Mouse (Mus musculus): ENCODE measurements around the gene Camta1. TPM values are rescaled to one million over a fixed set of nuclear protein-coding genes. Genes with fewer than 3 reads are reported as not detected.
A peak's percentile ranks its signal among the peaks of the same experiment; 100 is the strongest.

The Camta1 gene
- polyA plus RNA-seq, 1 experiment from 2014 or later = 123 TPM

GRCm38 (mm10) chr4:151900735-151901134 is 39.1 kb upstream of the Camta1 start:
- no peak overlapping the region for H3K4me2 ChIP-seq (ENCODE audit: low read length)
- H3K27me3 ChIP-seq (replicated peaks; ENCODE audit: control insufficient read depth, insufficient read depth, low read length) = no peaks in the 10 kb centered on the region
- no peaks in the 10 kb centered on the region for H3K9me3 ChIP-seq (replicated peaks; ENCODE audit: control insufficient read depth, low read length)
- no peak for DNase-seq (ENCODE audit: low spot score)
- no peaks in the 10 kb centered on the region for H3K36me3 ChIP-seq (ENCODE audit: control insufficient read depth, insufficient read depth, low read length)
- H3K4me1 ChIP-seq (ENCODE audit: control insufficient read depth, insufficient read depth, low read length) = no peaks in the 10 kb centered on the region
- no peak for ATAC-seq
- H3K9ac ChIP-seq (ENCODE audit: low read length) = no peak overlapping the region
- 79% methylated on average over 6 of the region's 6 CpGs for WGBS
- no peak overlapping the region for H3K4me3 ChIP-seq (ENCODE audit: low read depth, low read length)
- H3K27ac ChIP-seq (ENCODE audit: low read depth, low read length) = no peak overlapping the region

- H3K4me1 ChIP-seq (ENCODE audit: control insufficient read depth, insufficient read depth, low read length) = no peaks in the 10 kb centered on the region
- no peak overlapping the region for H3K9ac ChIP-seq (ENCODE audit: low read length)
- no peaks in the 10 kb centered on the region for H3K36me3 ChIP-seq (ENCODE audit: control insufficient read depth, insufficient read depth, low read length)
- no peak overlapping the region for H3K27ac ChIP-seq (ENCODE audit: low read depth, low read length)
- H3K27me3 ChIP-seq (replicated peaks; ENCODE audit: control insufficient read depth, insufficient read depth, low read length) = no peaks in the 10 kb centered on the region
- H3K4me3 ChIP-seq (ENCODE audit: low read depth, low read length) = no peak overlapping the region
- no peak for ATAC-seq
- no peak overlapping the region for H3K4me2 ChIP-seq (ENCODE audit: low read length)
- no peaks in the 10 kb centered on the region for H3K9me3 ChIP-seq (replicated peaks; ENCODE audit: control insufficient read depth, low read length)
- 69% methylated on average over 11 of the region's 11 CpGs for WGBS
- DNase-seq (ENCODE audit: low spot score) = no peak
Measured at GRCm38 (mm10) chr4:151899707-151900384, 38.2 kb upstream of the Camta1 start.

- H3K27me3 ChIP-seq (replicated peaks; ENCODE audit: control insufficient read depth, insufficient read depth, low read length) = no peaks in the 10 kb centered on the region
- no peaks in the 10 kb centered on the region for H3K9me3 ChIP-seq (replicated peaks; ENCODE audit: control insufficient read depth, low read length)
- no peaks in the 10 kb centered on the region for H3K4me1 ChIP-seq (ENCODE audit: control insufficient read depth, insufficient read depth, low read length)
- ATAC-seq = no peak
- H3K36me3 ChIP-seq (ENCODE audit: control insufficient read depth, insufficient read depth, low read length) = no peaks in the 10 kb centered on the region
- no peak overlapping the region for H3K4me3 ChIP-seq (ENCODE audit: low read depth, low read length)
- WGBS = 44% methylated on average over 13 of the region's 13 CpGs
- H3K9ac ChIP-seq (ENCODE audit: low read length) = no peak overlapping the region
- DNase-seq (ENCODE audit: low spot score) = peak; percentile 36
- H3K27ac ChIP-seq (ENCODE audit: low read depth, low read length) = no peak overlapping the region
- H3K4me2 ChIP-seq (ENCODE audit: low read length) = no peak overlapping the region
Measured at GRCm38 (mm10) chr4:151898600-151899245, 37.0 kb upstream of the Camta1 start.

GRCm38 (mm10) chr4:151897069-151897617 is 35.5 kb upstream of the Camta1 start:
- no peak for DNase-seq (ENCODE audit: low spot score)
- H3K4me1 ChIP-seq (ENCODE audit: control insufficient read depth, insufficient read depth, low read length) = no peaks in the 10 kb centered on the region
- H3K9me3 ChIP-seq (replicated peaks; ENCODE audit: control insufficient read depth, low read length) = no peaks in the 10 kb centered on the region
- H3K27me3 ChIP-seq (replicated peaks; ENCODE audit: control insufficient read depth, insufficient read depth, low read length) = no peaks in the 10 kb centered on the region
- no peak overlapping the region for H3K4me2 ChIP-seq (ENCODE audit: low read length)
- H3K9ac ChIP-seq (ENCODE audit: low read length) = no peak overlapping the region
- no peaks in the 10 kb centered on the region for H3K36me3 ChIP-seq (ENCODE audit: control insufficient read depth, insufficient read depth, low read length)
- ATAC-seq = no peak
- no peak overlapping the region for H3K27ac ChIP-seq (ENCODE audit: low read depth, low read length)
- WGBS = 75% methylated on average over 9 of the region's 9 CpGs
- H3K4me3 ChIP-seq (ENCODE audit: low read depth, low read length) = no peak overlapping the region

- WGBS = 90% methylated on average over 7 of the region's 7 CpGs
- no peak for ATAC-seq
Measured at GRCm38 (mm10) chr4:151895624-151896023, 33.9 kb upstream of the Camta1 start.

GRCm38 (mm10) chr4:151894926-151895325 is 33.2 kb upstream of the Camta1 start:
- DNase-seq (ENCODE audit: low spot score) (no peak), ATAC-seq (no peak)
- Histone ChIP-seq H3K36me3 (ENCODE audit: control insufficient read depth, insufficient read depth, low read length) (no peaks in the 10 kb centered on the region), H3K27me3 (replicated peaks; ENCODE audit: control insufficient read depth, insufficient read depth, low read length) (no peaks in the 10 kb centered on the region), H3K4me2 (ENCODE audit: low read length) (no peak overlapping the region), H3K9me3 (replicated peaks; ENCODE audit: control insufficient read depth, low read length) (no peaks in the 10 kb centered on the region), H3K4me1 (ENCODE audit: control insufficient read depth, insufficient read depth, low read length) (no peaks in the 10 kb centered on the region), H3K9ac (ENCODE audit: low read length) (no peak overlapping the region), H3K4me3 (ENCODE audit: low read depth, low read length) (no peak overlapping the region), H3K27ac (ENCODE audit: low read depth, low read length) (no peak overlapping the region)
- WGBS = 95% methylated on average over 12 of the region's 12 CpGs

More at GRCm38 (mm10) chr4:151895624-151896023, 33.9 kb upstream of the Camta1 start:
- Histone ChIP-seq H3K27me3 (replicated peaks; ENCODE audit: control insufficient read depth, insufficient read depth, low read length) (no peaks in the 10 kb centered on the region), H3K4me1 (ENCODE audit: control insufficient read depth, insufficient read depth, low read length) (no peaks in the 10 kb centered on the region), H3K9ac (ENCODE audit: low read length) (no peak overlapping the region), H3K9me3 (replicated peaks; ENCODE audit: control insufficient read depth, low read length) (no peaks in the 10 kb centered on the region), H3K36me3 (ENCODE audit: control insufficient read depth, insufficient read depth, low read length) (no peaks in the 10 kb centered on the region), H3K4me3 (ENCODE audit: low read depth, low read length) (no peak overlapping the region), H3K27ac (ENCODE audit: low read depth, low read length) (no peak overlapping the region), H3K4me2 (ENCODE audit: low read length) (no peak overlapping the region)
- no peak for DNase-seq (ENCODE audit: low spot score)

GRCm38 (mm10) chr4:151893241-151893640 is 31.6 kb upstream of the Camta1 start:
- DNase-seq (ENCODE audit: low spot score) (no peak), ATAC-seq (no peak)
- no peaks in the 10 kb centered on the region for H3K9me3 ChIP-seq (replicated peaks; ENCODE audit: control insufficient read depth, low read length)
- no peak overlapping the region for H3K4me3 ChIP-seq (ENCODE audit: low read depth, low read length)
- H3K9ac ChIP-seq (ENCODE audit: low read length) = no peak overlapping the region
- H3K4me1 ChIP-seq (ENCODE audit: control insufficient read depth, insufficient read depth, low read length) = no peaks in the 10 kb centered on the region
- no peak overlapping the region for H3K4me2 ChIP-seq (ENCODE audit: low read length)
- H3K27me3 ChIP-seq (replicated peaks; ENCODE audit: control insufficient read depth, insufficient read depth, low read length) = no peaks in the 10 kb centered on the region
- no peak overlapping the region for H3K27ac ChIP-seq (ENCODE audit: low read depth, low read length)
- 75% methylated on average over 6 of the region's 6 CpGs for WGBS
- H3K36me3 ChIP-seq (ENCODE audit: control insufficient read depth, insufficient read depth, low read length) = no peaks in the 10 kb centered on the region

- ATAC-seq = no peak
- Histone ChIP-seq H3K9ac (ENCODE audit: low read length) (no peak overlapping the region), H3K36me3 (ENCODE audit: control insufficient read depth, insufficient read depth, low read length) (no peaks in the 10 kb centered on the region), H3K9me3 (replicated peaks; ENCODE audit: control insufficient read depth, low read length) (no peaks in the 10 kb centered on the region), H3K27ac (ENCODE audit: low read depth, low read length) (no peak overlapping the region), H3K4me2 (ENCODE audit: low read length) (no peak overlapping the region), H3K27me3 (replicated peaks; ENCODE audit: control insufficient read depth, insufficient read depth, low read length) (no peaks in the 10 kb centered on the region), H3K4me1 (ENCODE audit: control insufficient read depth, insufficient read depth, low read length) (no peaks in the 10 kb centered on the region), H3K4me3 (ENCODE audit: low read depth, low read length) (no peak overlapping the region)
- DNase-seq (ENCODE audit: low spot score) = peak; percentile 46
- WGBS = 81% methylated on average over 12 of the region's 12 CpGs
Measured at GRCm38 (mm10) chr4:151881590-151881989, 19.9 kb upstream of the Camta1 start.

GRCm38 (mm10) chr4:151880044-151880690 is 18.5 kb upstream of the Camta1 start:
- no peak for DNase-seq (ENCODE audit: low spot score)

More at GRCm38 (mm10) chr4:151880044-151880690, 18.5 kb upstream of the Camta1 start:
- 78% methylated on average over 5 of the region's 5 CpGs for WGBS
- H3K4me3 ChIP-seq (ENCODE audit: low read depth, low read length) = no peak overlapping the region
- no peaks in the 10 kb centered on the region for H3K36me3 ChIP-seq (ENCODE audit: control insufficient read depth, insufficient read depth, low read length)
- no peak overlapping the region for H3K9ac ChIP-seq (ENCODE audit: low read length)
- no peak overlapping the region for H3K27ac ChIP-seq (ENCODE audit: low read depth, low read length)
- H3K4me2 ChIP-seq (ENCODE audit: low read length) = no peak overlapping the region
- no peaks in the 10 kb centered on the region for H3K27me3 ChIP-seq (replicated peaks; ENCODE audit: control insufficient read depth, insufficient read depth, low read length)
- H3K9me3 ChIP-seq (replicated peaks; ENCODE audit: control insufficient read depth, low read length) = no peaks in the 10 kb centered on the region
- no peaks in the 10 kb centered on the region for H3K4me1 ChIP-seq (ENCODE audit: control insufficient read depth, insufficient read depth, low read length)
- ATAC-seq = no peak
